Mouse (Mus musculus): Measurements from ENCODE around the gene Zfp57.

DNA sequence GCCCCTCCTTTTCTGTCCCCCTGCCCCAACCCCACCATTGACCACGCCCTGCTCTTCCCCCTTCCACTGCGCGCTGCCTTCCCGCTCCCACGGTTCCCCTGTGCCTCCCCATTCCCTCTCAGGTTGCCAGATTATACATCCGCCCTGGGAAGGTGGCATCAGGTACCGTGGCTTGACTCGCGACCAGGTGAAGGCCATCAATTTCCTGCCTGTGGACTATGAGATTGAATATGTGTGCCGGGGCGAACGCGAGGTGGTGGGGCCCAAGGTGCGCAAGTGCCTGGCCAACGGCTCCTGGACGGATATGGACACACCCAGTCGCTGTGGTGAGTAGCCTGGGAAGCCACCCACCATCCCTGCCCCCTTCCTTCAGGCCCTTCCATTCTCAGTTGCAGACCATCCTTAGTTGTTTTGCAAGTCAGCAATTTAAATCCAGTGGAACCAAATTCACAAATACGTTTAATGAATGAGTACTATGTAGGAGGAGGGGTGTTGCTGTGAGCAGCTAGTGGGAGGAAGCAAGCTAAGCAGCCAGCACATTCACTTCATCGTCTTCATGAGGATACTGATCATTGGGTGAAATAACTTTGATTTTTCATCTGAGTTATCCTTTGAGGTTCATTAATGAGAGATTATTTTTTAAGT, 46.5 kb downstream of the Zfp57 start:
- TF ChIP-seq EP300 (optimal IDR thresholded peaks at IDR 0.05): no peak
- no peak for TF ChIP-seq CTCF (IDR thresholded peaks at IDR 0.05; ENCODE audit: low read depth)
